Mouse (Mus musculus) urinary bladder, postnatal 36 days (tissue): ENCODE measurements around the gene Yif1a.

Experiments
- DNase-seq, 2 experiments: peaks; one replicate each; pipeline ENCODE4 v3.0.0; 2022; ENCODE audit warnings: low spot score in 2 of 2, mixed read lengths in 1 of 2

Yif1a gene

GRCm38 (mm10) chr19:5087884-5088728 is at the start of gene Yif1a:
Gene Yif1a (plus strand): TSS chr19:5088538.
- DNase-seq, result peak; percentile 87 to 91

GRCm38 (mm10) chr19:5038709-5039156 is 49.6 kb upstream of the Yif1a start, which contains the start of the genes B4gat1 and AC124502.3:
Gene B4gat1 (plus strand): TSS chr19:5038826.
Gene AC124502.3 (plus strand): TSS chr19:5038891.
- DNase-seq, result peak; percentile 81 to 87

- DNase-seq, result no peak
These were observed 48.8 kb upstream of the Yif1a start for GRCm38 (mm10) chr19:5039301-5040114.

DNA sequence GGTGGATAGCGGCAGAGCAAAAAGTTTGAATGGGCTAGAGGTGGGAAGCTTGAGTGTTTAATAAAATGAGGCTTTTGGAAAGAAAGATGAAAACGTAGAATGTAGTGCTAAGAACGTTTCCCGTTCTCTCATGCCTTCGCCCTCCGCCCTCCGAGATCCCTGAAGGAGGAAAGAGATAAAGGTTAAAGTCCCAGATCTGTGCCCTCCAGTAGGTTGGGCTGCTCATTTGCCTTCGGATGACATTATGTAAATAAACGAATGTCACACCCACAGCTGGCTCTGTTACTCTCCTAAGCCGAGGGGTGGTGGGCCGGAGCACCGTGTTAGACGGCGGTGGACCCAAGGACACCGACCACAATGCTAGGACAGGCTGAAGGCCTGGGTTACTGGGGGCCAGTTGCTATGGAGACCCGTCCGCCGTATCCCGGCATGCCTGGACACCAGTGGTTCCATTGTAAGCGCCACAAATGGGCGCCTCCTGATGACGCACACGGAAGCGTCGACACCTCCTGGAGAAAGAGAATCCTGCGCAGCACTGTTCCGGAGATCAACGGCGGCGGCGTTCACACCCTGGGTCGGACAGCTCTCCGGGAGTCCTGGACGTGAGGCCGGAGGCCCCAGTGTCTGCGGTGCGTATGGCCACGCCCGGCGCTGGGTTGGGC is 47.3 kb upstream of the Yif1a start, which contains the start of gene Brms1:
Gene Brms1, plus strand, starts transcription at position 493 of the 662 bp plus-strand sequence.
- peak; percentile 86 to 89 for DNase-seq

- DNase-seq, result no peak
These were observed 46.8 kb upstream of the Yif1a start for GRCm38 (mm10) chr19:5041588-5041987.

- DNase-seq, result no peak
These were observed 42.8 kb upstream of the Yif1a start for GRCm38 (mm10) chr19:5045531-5045930.

DNA sequence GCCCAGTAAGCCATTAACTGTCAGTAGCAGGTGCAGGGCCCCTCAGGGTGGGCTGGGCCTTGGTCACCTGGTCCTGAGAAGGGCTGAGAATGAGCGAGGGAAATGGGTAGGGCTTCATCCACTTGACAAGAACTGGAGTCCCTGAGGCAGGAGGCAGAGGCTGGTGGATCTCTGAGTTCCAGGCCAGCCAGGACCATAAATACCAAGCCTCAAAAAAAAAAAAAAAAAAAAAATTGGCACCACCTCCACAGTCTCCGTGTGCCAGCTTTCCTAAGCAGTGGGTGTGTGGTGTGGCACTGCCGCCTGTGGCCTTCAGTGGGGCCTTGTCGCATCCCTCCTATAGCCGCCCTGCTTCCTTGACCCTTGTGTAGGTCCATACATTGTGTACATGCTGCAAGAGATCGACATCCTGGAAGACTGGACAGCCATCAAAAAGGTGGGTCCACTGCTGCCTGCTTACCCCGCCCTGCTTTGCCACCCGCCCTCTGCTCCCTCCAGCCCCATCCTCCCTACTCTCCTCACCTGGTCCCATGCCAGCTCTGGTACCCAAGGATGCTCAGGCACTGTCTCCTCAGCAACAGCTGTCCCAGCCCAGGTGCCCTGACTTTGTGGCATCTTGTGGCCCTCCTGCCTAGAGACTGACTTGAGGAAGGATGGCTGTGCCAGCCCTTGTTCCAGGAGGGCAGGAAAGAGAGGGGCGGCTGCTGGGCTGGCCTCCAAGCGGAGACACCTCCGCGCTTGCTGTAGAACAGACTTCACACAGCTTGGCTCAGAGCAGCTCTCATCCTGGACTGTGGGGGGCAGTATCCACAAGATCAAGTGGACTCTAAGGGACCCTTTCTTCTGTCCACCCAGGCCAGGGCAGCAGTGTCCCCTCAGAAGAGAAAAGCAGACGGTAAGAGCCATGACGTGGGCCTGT is 39.9 kb upstream of the Yif1a start:
- no peak for DNase-seq

- no peak for DNase-seq
These were observed 39.0 kb upstream of the Yif1a start for GRCm38 (mm10) chr19:5049325-5049724.

DNA sequence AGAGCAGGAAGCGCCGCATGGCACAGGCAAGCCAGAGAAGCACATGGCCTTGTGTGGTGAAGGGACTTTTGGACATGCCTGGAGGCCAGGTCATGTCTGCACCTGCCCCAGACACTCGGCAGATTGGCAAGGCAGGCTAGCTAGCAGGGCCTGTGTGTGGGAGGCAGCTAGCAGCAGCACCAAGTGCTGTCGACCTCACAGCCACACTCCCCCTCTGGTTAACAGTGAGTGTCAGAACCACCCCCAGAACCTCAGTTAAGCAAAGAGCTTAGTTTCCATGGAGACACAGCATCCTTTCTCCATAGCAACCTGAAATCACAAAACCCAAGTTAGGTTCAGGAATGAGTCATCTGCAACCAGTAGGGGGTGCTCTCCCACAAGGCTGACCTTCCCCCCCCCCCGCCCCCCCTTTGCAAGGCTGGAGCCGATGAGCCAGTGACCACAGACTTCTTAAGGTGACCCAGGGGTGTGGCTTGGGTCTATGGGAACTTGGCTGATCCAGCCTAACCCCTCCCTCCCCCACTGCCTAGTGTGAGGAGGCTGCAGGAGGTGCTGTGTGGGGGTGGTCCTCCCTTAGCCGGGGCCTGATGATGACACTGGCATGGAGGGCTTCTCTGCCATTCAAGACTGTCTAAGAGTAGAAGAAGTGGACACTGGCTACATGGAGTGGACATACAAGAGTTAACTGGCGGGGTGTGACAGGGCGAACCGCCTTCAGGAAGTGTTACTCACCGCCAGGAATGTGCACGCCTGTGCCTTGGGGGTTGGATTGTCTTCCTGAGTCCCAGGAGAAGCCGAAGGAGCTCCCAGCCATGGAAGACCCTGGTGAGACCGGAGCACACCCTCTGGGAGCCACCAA is 38.1 kb upstream of the Yif1a start, which contains the start of gene Rin1:
Gene Rin1, plus strand, starts transcription at position 435 of the 859 bp plus-strand sequence.
- peak; percentile 71 to 78 for DNase-seq

- DNase-seq, result no peak
These were observed 37.3 kb upstream of the Yif1a start for GRCm38 (mm10) chr19:5051031-5051430.

DNA sequence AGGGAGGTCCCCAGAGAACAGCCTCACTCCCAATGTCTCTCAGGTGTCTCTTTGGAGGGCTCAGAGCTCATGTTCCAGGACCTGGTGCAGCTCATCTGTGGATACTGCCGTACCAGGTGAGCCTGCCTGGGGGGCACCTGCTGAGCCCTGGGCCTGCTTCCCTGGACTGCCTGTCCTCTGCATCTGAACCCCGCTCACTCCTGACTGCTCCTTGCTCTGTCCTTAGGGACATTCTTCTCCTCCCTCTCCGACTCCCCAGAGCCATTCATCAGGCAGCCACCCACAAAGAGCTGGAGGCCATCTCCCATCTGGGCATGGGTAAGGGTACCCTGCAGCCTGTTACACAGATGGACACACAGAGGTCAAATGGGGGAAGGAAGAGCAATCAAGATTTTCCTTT is 36.8 kb upstream of the Yif1a start:
- DNase-seq, result no peak

DNA sequence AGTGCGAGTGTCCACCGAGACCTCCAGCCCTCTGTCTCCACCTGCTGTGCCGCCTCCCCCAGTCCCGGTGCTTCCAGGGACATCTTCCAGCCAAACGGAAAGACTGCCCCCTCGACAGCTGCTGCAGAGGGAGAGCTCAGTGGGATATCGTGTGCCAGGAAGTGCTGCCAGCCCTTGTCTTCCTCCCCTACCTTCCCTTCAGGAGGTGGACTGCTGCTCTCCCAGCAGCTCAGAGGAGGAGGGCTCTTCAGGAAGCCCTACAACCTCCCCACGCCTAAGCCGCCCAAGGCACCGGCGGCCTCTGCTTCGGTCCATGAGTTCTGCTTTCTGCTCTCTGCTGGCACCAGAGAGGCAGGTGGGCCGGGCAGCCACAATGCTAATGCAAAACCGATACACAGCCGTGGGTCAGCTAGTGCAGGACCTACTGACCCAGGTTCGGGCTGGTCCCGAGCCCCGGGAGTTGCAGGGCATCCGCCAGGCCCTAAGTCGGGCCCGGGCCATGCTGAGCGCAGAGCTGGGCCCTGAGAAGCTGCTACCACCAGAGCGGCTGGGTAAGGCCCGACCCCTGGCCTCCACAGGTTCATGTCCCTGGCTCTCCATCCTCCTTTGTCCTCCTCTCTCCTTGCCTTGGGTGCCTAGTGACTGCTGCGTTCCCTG is 36.0 kb upstream of the Yif1a start:
- DNase-seq, result no peak

DNA sequence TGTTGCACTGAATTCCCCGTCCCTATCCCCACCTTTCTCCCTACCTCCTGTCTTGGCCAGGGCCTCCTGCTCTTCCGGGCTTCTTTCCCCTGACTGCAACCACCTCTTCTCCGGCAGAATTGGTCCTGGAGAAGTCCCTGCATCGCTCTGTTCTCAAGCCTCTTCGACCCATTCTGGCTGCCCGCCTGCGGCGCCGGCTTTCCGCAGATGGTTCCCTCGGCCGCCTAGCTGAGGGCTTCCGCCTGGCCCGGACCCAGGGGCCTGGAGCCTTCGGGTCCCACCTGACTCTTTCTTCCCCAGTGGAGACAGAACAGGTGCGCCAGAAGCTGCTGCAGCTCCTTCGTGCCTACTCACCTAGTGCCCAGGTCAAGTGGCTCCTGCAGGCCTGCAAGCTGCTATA is 35.5 kb upstream of the Yif1a start:
- no peak for DNase-seq

- no peak for DNase-seq
These were observed 34.4 kb upstream of the Yif1a start for GRCm38 (mm10) chr19:5053909-5054308.

DNA sequence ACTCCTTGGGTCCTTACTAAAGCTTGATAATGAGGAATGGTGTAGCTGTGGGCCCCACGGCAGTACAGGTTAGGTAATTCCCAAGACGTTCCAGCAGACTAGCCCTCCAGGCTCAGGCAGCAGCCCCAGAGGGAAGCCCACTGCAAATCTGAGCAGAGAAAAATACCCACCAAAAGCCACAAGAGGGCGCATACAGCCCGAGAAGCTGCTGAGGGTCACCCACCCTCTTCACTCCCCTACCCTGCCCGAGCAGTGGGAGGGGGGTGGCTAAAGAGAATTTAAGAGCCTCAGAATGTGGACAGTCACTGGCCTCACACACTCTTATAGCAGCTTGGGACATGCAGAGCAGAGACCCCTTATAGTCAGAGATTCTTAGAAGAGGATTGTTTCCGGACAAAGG is 32.1 kb upstream of the Yif1a start:
- DNase-seq, result no peak

DNA sequence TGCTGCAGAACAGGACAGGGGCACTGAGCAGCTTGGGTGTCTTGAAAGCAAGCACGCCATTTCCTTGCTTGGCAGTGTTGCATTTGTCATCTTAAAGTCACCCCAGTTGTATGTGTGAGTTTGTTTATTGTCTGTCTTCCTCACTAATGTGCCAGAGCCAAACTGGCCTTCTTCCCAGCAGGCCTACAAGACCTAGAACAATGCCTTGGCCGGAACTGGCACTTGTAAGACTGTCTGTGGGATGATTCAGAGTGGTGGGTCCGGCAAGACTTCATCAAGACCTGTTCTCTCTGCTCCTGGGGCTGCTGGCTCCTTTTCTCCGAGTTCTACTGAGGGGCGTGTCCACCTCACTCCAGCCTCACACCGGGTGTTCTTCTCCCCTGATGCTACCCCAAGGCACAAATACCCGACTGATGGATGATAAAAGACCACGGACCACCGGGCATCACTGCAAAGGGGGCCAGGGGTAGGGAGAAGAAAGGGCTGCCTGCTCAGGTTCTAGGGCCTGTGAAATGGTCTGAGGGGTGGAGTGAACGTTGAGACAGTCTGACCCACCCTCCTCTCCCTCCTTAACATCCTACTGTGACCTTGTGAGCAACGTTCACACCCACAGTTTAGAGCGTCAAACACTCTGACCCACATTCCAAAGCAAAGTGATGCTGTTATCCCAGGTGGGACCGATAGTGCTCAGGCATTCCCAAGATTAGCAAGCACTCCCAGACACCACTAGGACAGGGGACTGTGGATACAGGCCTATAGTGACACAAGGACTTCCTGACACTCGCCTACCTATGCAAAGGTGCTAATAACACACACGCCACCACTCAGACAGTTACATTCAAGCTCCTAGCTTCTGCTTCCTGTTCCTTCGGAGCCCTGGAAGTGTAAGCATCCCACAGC is 30.2 kb upstream of the Yif1a start:
- no peak for DNase-seq

GRCm38 (mm10) chr19:5058801-5059771 is 29.3 kb upstream of the Yif1a start:
- DNase-seq, result peak in 1 of 2 experiments; percentile 42
